Mouse (Mus musculus) embryonic stem cell, embryonic (primary cell): ENCODE results near the gene St7l.

Experiments
- CTCF ChIA-PET, 4 experiments: fragments of 300-600 bp in 2 of 4; fragments of 350-600 bp in 2 of 4; sonication (Branson Sonifier 250); formaldehyde crosslinking; loops; one replicate each; lab custom pipeline; 2022; ENCODE audit warnings: inconsistent platforms in 2 of 4; lab: Charles Lee
- POLR2A ChIA-PET, 4 experiments: fragments of 300-600 bp in 2 of 4; fragments of 350-600 bp in 2 of 4; sonication (Branson Sonifier 250); formaldehyde crosslinking; loops; one replicate each; lab custom pipeline; 2022; ENCODE audit warnings: antibody characterized with exemption in 4 of 4, inconsistent platforms in 1 of 4; lab: Charles Lee

St7l gene

GRCm38 (mm10) chr3:104967548-104968300 lies 103.9 kb downstream of the St7l start:
- POLR2A ChIA-PET = interaction anchor here in 3 of 4 experiments (0.6 to 0.7 kb wide), 4 partner anchors 9 to 176 kb away, joined by 3 to 6 read pairs (median 4); no protein-coding TSS in a partner anchor
- CTCF ChIA-PET = interaction anchor here in 3 of 4 experiments (0.6 to 2.5 kb wide), 3 partner anchors 196 to 254 kb away, joined by 3 to 9 read pairs (median 4); no protein-coding TSS in a partner anchor
